Mouse (Mus musculus) mature B cell (primary cell): ENCODE results near the gene Ppfibp1.

ENCODE experiments used
- in situ Hi-C: fragments of 300-500 bp; cut with MboI; formaldehyde crosslinking; loops from 2 replicates; pipeline ENCODE4 v1.14.3; 2019

The Ppfibp1 gene

DNA sequence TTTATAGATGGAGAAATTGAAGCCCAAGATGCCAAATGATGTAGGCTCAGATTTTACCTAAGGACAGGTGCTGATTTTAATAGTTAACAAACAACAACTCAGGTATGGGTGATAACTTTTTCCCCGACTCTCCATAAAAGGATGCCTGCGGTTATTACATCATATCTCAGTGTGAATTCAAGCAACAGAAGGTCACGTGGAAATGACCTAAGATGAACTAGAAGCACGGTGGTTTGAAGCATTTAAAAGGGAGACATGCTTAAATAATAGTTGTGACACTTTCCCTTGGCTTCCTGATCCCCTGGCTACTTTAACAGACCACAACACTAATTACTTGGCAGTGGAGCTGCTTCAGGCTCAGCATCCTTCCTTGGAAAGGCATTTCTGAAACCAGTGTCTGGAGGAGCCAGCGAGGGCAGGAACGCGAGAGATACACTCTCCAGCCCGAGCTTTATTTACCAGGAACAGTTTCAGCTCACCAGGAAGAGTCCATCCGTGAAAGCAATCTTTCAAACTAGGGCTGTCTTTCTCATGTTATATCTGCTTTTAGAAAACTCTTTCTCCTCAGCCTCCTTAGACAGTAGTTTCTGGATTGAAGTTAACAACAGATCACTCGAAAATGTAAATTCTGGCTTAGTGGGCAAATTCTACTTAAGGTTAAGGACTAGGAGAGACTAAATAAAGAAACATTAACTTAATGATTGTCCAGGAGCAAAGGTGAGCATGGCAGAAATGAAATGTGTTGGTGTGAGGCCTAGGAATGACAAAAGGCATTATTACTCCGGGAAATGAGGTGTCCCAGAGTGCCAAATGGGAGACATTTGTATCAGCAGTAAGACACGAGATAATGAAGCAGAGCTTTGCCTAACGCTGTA, 6.2 kb upstream of the Ppfibp1 start:
- in situ Hi-C loops: no loop called here

DNA sequence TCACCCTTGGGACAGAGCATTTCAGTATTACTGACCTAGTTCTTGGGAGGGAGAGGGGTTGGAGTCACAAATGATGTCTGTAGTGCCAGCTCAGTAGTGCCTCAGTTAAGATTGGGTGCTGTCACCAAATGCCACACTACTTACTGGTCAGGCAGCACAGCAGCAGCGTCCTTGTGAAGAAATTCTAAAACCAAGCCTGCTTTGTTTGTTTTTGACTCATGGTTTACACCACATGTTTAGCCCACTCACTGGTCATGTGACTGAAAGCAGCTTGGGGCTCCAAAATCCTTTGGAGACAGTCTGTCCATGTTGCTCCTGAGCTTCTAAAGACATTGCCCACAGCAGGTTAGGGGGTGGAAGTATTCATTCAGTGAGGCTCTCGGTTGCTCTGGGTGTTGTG, 4.9 kb upstream of the Ppfibp1 start:
- in situ Hi-C loops: no loop called here

DNA sequence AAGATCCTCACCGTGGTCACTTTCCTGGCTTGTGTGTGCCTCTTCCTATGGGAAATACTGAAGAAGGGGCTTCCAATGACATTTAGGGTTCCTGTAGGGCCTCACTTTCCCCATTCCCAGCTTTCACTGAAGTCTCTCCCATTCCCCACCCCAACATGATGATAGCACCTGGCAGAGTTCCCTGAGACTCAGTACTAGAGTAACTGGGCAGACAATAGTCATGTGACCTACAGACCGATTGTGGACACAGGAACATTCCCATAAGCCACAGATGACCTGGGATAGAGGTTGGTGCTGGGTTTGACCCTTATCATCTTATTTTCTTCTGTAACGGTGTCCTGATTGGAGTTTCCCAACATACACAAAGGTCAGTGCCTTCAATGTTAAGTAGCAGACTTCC, 4.1 kb upstream of the Ppfibp1 start:
- in situ Hi-C loops: no loop called here

- in situ Hi-C loops: no loop called here
Measured at GRCm38 (mm10) chr6:146884851-146885250, 3.4 kb upstream of the Ppfibp1 start.

DNA sequence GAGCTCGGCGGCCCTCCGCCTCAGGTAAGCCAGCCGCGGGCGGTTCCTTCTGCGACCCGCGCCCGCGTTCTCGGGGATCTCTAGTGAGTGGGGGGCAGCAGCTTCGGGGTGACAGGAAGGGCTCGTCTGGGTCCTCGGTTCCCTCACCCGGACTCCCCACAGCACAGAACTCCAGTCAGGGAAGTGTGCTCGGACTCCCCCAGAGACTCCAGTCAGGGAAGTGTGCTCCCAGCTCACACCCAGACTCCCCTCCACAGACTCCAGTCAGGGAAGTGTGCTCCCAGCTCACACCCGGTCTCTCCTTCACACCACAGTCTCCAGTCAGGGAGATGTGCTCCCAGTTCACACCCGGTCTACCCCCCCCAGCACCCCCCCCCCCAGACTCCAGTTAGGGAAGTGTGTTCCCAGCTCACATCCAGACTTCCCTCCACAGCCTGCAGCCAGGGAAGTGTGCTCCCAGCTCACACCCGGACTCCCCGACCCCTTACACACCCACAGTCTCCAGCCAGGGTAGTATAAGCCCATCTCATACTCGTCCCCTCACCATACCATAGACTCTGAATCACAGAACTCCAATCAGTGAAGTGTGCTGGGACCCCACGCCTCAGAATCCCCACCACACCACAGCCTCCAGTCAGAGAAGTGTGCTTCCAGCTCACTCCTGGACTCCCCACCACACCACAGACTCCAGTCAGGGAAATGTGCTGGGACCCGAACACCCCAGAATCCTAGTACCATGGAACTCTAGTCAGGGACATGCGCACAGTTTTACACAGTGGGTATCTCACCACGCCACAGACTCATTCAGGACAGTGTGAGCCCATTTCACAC, 588 bp downstream of the Ppfibp1 start:
- in situ Hi-C loops: no loop called here

DNA sequence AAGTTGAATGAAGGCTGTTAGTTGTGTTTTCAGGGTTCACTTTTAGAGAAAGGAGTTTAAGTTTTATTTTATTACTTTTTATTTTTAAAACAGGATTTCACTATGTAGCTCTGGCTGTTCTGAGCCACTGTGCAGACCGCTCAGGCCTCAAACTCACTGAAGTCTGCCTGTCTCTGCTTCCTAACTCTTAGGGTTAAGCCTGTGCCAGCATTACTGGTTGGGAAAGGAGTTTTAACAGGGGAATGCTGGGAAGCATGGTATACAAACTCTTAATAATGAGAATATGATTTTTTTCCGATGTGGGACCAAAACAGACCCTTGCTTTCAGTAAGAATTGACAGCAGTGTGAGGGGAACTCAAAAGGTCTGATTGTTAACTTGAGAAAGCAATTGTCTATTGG, 1.9 kb downstream of the Ppfibp1 start:
- in situ Hi-C loops: no loop called here

- in situ Hi-C loops: no loop called here
Measured at GRCm38 (mm10) chr6:146890633-146891032, 2.3 kb downstream of the Ppfibp1 start.

- in situ Hi-C loops: no loop called here
Measured at GRCm38 (mm10) chr6:146893890-146894289, 5.6 kb downstream of the Ppfibp1 start.

GRCm38 (mm10) chr6:146898709-146899108, 10.4 kb downstream of the Ppfibp1 start:
- in situ Hi-C loops: no loop called here

- in situ Hi-C loops: no loop called here
Measured at GRCm38 (mm10) chr6:146899647-146900046, 11.4 kb downstream of the Ppfibp1 start.

- in situ Hi-C loops: no loop called here
Measured at GRCm38 (mm10) chr6:146901929-146902328, 13.6 kb downstream of the Ppfibp1 start.

- in situ Hi-C loops: no loop called here
Measured at GRCm38 (mm10) chr6:146903632-146904031, 15.3 kb downstream of the Ppfibp1 start.

- in situ Hi-C loops: no loop called here
Measured at GRCm38 (mm10) chr6:146904707-146905106, 16.4 kb downstream of the Ppfibp1 start.

GRCm38 (mm10) chr6:146906000-146906786, 17.9 kb downstream of the Ppfibp1 start:
- in situ Hi-C loops: no loop called here

DNA sequence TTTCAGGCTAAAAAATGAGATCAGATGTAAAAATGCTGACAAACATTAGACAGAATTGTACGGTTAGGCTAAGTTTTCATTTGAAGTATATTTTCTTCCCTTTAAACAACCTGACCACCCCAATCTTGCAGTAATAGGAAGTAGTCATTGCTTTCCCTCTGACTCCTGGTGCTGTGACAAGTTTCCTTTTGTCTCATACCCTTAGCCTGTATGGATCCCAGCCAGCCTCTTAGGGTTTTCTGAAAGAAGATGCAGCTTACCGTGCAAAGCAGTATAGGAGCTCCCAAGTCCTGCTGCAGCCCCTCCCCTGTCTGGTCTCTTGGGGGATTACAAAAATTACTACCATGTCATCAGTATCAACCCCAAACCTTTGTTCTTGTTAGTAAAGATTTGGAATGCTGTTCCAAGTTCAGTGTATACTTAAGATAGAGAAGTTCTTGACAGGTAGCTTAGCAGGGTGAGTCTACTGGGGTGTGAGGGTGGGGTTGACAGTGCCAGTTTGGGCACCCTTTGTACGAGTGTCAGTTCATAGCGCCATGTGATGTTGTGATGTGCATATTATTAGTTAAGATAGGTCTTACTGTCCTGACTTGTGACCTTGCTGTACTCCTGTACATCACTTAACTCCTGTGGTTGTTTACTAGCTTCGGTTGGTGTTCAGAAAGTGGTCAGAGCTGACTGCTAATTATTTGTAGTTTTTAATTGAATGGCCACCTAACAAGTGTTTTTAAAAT, 18.9 kb downstream of the Ppfibp1 start:
- in situ Hi-C loops: no loop called here

DNA sequence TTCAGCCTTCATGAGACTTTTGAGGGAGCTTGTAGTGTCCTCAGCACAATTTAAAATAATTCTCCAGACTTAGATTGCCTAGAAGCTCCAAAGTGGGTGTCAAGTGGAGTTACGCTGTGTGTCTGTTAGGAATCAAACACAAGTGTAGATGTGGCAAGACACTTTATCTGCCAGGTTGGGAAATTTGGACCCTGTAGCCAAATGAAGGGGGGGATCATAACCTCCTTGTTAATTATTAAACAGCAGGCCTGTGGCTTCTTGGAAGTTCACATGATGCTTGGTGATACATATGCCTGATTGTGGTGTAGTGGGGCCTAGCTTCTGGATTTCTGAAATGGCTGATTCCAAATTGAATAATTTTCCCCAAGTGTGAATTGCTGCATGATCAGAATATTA, 19.5 kb downstream of the Ppfibp1 start:
- in situ Hi-C loops: no loop called here

GRCm38 (mm10) chr6:146908801-146909200, 20.5 kb downstream of the Ppfibp1 start:
- in situ Hi-C loops: no loop called here

DNA sequence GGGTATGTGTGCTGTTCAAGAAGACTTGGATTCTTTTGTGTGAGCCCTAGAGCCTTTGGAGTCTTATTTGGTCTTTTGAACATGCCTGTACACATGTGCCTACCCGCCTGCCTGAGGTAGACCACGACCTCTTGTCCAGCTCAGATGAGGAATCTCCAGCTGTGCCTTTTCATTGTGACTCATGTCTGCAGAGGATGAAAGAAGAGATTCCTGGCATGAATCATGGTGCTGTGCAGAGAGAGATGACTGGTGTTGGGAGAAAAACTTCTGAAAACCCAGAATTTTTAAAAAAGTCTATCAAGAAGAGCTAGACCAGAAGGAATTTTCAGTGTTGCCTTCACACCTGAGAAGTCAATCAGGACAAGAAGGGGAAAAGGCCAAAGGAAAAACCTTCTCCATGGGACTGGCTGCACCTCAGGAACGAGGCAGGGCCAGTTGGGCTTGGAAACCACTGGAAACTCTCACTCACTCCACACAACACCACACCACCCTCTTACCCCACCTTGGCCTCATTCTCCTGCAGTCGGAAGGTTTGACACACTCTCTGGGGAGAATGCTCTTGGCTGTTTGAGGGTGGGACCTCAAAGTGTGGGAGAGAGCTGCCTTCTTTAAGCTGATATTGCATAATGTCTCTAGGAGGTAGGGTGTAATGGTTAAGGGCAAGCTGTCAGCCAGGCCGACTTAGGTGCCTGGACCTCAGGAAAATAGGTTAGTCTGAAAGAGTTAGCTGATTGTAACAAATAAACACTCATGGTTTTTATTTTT, 21.6 kb downstream of the Ppfibp1 start:
- in situ Hi-C loops: no loop called here

GRCm38 (mm10) chr6:146910801-146911200, 22.5 kb downstream of the Ppfibp1 start:
- in situ Hi-C loops: no loop called here

GRCm38 (mm10) chr6:146912835-146913488, 24.7 kb downstream of the Ppfibp1 start:
- in situ Hi-C loops: no loop called here
